Comparison of ENCODE assay signal across 8 mouse cellular contexts in genomic region chr7:144217192-144217591, GRCm38 (mm10).
DNase-seq lines count a peak whose midpoint lies in the region; ATAC-seq and TF ChIP-seq lines count a peak whose summit lies in the region.

No protein-coding gene starts in this region.

- H3K27ac ChIP-seq in hindbrain, embryonic 10.5 days = no peak overlapping the region
- no peak overlapping the region for H3K27ac ChIP-seq in hindbrain, embryonic 13.5 days
- no peak overlapping the region for H3K27ac ChIP-seq in heart, postnatal 0 days (ENCODE audit: low read depth)
- no peak overlapping the region for H3K27ac ChIP-seq in midbrain, embryonic 13.5 days
- no peak overlapping the region for H3K27ac ChIP-seq in stomach, postnatal 0 days (replicated peaks)

- peak; percentile 95 for TF ChIP-seq CTCF in heart, postnatal 0 days (IDR thresholded peaks at IDR 0.05; ENCODE audit: low read depth)
- peak; percentile 98 for TF ChIP-seq CTCF in stomach, postnatal 0 days (IDR thresholded peaks at IDR 0.05; ENCODE audit: low read depth)

- ATAC-seq in hindbrain, embryonic 13.5 days (ENCODE audit: low FRiP score) = no peak; the same call in 1 of the 2 replicates
- no peak; the same call in 1 of the 2 replicates for ATAC-seq in heart, postnatal 0 days (ENCODE audit: insufficient read depth, low read depth)
- peak; percentile 70 for ATAC-seq in midbrain, embryonic 13.5 days
- ATAC-seq in stomach, postnatal 0 days (ENCODE audit: low FRiP score, low TSS enrichment) = peak; percentile 58; the same call in 1 of the 2 replicates

- no peaks in the 10 kb centered on the region for H3K4me1 ChIP-seq in hindbrain, embryonic 10.5 days (replicated peaks)
- H3K4me1 ChIP-seq in hindbrain, embryonic 13.5 days (replicated peaks) = no peaks in the 10 kb centered on the region
- H3K4me1 ChIP-seq in heart, postnatal 0 days (ENCODE audit: control insufficient read depth, insufficient read depth) = no peaks in the 10 kb centered on the region
- H3K4me1 ChIP-seq in midbrain, embryonic 13.5 days (replicated peaks) = no peaks in the 10 kb centered on the region
- no peaks in the 10 kb centered on the region for H3K4me1 ChIP-seq in stomach, postnatal 0 days (replicated peaks; ENCODE audit: control insufficient read depth, insufficient read depth)

- 6% methylated on average over 3 of the region's 3 CpGs for WGBS in hindbrain, embryonic 10.5 days
- WGBS in hindbrain, embryonic 13.5 days = 5% methylated on average over 3 of the region's 3 CpGs
- 0% methylated on average over 3 of the region's 3 CpGs for WGBS in heart, postnatal 0 days
- 4% methylated on average over 3 of the region's 3 CpGs for WGBS in midbrain, embryonic 13.5 days
- whole genome bisulfite sequencing in stomach, postnatal 0 days = 2% methylated on average over 3 of the region's 3 CpGs

- H3K9ac ChIP-seq in hindbrain, embryonic 13.5 days = no peak overlapping the region
- no peak overlapping the region for H3K9ac ChIP-seq in heart, postnatal 0 days (replicated peaks; ENCODE audit: low read depth, low read length)
- no peak overlapping the region for H3K9ac ChIP-seq in midbrain, embryonic 13.5 days (replicated peaks)
- H3K9ac ChIP-seq in stomach, postnatal 0 days (ENCODE audit: low read length) = no peak overlapping the region

- peak; percentile 69 for DNase-seq in hindbrain, embryonic 10.5 days (ENCODE audit: low spot score)
- DNase-seq in adrenal gland, postnatal 14 days = peak; percentile 85
- peak; percentile 56 for DNase-seq in embryo, embryonic 9.5 days (ENCODE audit: extremely low spot score)
- peak; percentile 29 for DNase-seq in heart, postnatal 0 days (ENCODE audit: low spot score)
- peak; percentile 59 to 79 for DNase-seq in layer of hippocampus, adult 8-10 months (ENCODE audit: low spot score in 2 of 2)
- peak; percentile 60 for DNase-seq in stomach, postnatal 0 days (ENCODE audit: low spot score)

- no peak overlapping the region for H3K4me3 ChIP-seq in hindbrain, embryonic 10.5 days
- H3K4me3 ChIP-seq in hindbrain, embryonic 13.5 days = no peak overlapping the region
- no peak overlapping the region for H3K4me3 ChIP-seq in heart, postnatal 0 days (ENCODE audit: low read depth, low read length)
- H3K4me3 ChIP-seq in midbrain, embryonic 13.5 days (replicated peaks) = no peak overlapping the region
- H3K4me3 ChIP-seq in stomach, postnatal 0 days (ENCODE audit: low read depth, low read length) = no peak overlapping the region

- no peak for TF ChIP-seq EP300 in heart, postnatal 0 days (IDR thresholded peaks at IDR 0.05; ENCODE audit: low read depth)
- TF ChIP-seq EP300 in stomach, postnatal 0 days (optimal IDR thresholded peaks at IDR 0.05) = no peak

- no peak overlapping the region for H3K4me2 ChIP-seq in hindbrain, embryonic 13.5 days
- no peak overlapping the region for H3K4me2 ChIP-seq in heart, postnatal 0 days (ENCODE audit: low read depth, low read length)
- H3K4me2 ChIP-seq in midbrain, embryonic 13.5 days (replicated peaks) = no peak overlapping the region
- H3K4me2 ChIP-seq in stomach, postnatal 0 days (replicated peaks; ENCODE audit: low read depth) = no peak overlapping the region

- peaks cover 8% of the 10 kb centered on the region; the same call in 1 of the 2 replicates for H3K9me3 ChIP-seq in hindbrain, embryonic 10.5 days
- peaks cover 10% of the 10 kb centered on the region; the same call in 1 of the 2 replicates for H3K9me3 ChIP-seq in hindbrain, embryonic 13.5 days
- no peaks in the 10 kb centered on the region for H3K9me3 ChIP-seq in heart, postnatal 0 days (replicated peaks; ENCODE audit: control insufficient read depth, low read length)
- H3K9me3 ChIP-seq in midbrain, embryonic 13.5 days = no peaks in the 10 kb centered on the region
- no peaks in the 10 kb centered on the region for H3K9me3 ChIP-seq in stomach, postnatal 0 days (ENCODE audit: control insufficient read depth, low read length)

- H3K27me3 ChIP-seq in hindbrain, embryonic 10.5 days (ENCODE audit: insufficient read depth, poor library complexity, severe bottlenecking) = no peaks in the 10 kb centered on the region
- H3K27me3 ChIP-seq in hindbrain, embryonic 13.5 days = no peaks in the 10 kb centered on the region
- H3K27me3 ChIP-seq in heart, postnatal 0 days (ENCODE audit: control insufficient read depth, insufficient read depth, low read length) = no peaks in the 10 kb centered on the region
- no peaks in the 10 kb centered on the region for H3K27me3 ChIP-seq in midbrain, embryonic 13.5 days
- H3K27me3 ChIP-seq in stomach, postnatal 0 days (ENCODE audit: control insufficient read depth, insufficient read depth, low read length) = no peaks in the 10 kb centered on the region

- no peaks in the 10 kb centered on the region for H3K36me3 ChIP-seq in hindbrain, embryonic 10.5 days
- no peaks in the 10 kb centered on the region for H3K36me3 ChIP-seq in hindbrain, embryonic 13.5 days
- H3K36me3 ChIP-seq in heart, postnatal 0 days (replicated peaks; ENCODE audit: control insufficient read depth, insufficient read depth, low read length) = no peaks in the 10 kb centered on the region
- H3K36me3 ChIP-seq in midbrain, embryonic 13.5 days = no peaks in the 10 kb centered on the region
- no peaks in the 10 kb centered on the region for H3K36me3 ChIP-seq in stomach, postnatal 0 days (ENCODE audit: control insufficient read depth, insufficient read depth, low read length)

Comparison
In these comparisons a context has a peak if more than half of its experiments do, and no peak if none do; other contexts are left out.
1. DNase-seq: peak in every context shown above with its lines; median percentile 85 in adrenal gland, postnatal 14 days; 69 in hindbrain, embryonic 10.5 days; 69 in layer of hippocampus, adult 8-10 months; 60 in stomach, postnatal 0 days; 56 in embryo, embryonic 9.5 days; 29 in heart, postnatal 0 days.
2. ATAC-seq: peak in midbrain, embryonic 13.5 days (single experiment) and stomach, postnatal 0 days (single experiment); none in hindbrain, embryonic 13.5 days (single experiment) and heart, postnatal 0 days (single experiment).